Mouse (Mus musculus): ENCODE measurements around the gene Smg7. TPM values are rescaled to one million over a fixed set of nuclear protein-coding genes. Genes with fewer than 3 reads are reported as not detected.

Smg7 gene
- polyA plus RNA-seq, 1 experiment from 2014 or later = 27.3 TPM

GRCm38 (mm10) chr1:152846856-152847255, 55.6 kb downstream of the Smg7 start:
- Histone ChIP-seq H3K4me1 (ENCODE audit: control insufficient read depth, insufficient read depth, low read depth, low read length) (no peaks in the 10 kb centered on the region), H3K4me3 (ENCODE audit: low read length) (no peak overlapping the region), H3K36me3 (ENCODE audit: control insufficient read depth, insufficient read depth, low read length) (peaks cover 44% of the 10 kb centered on the region), H3K4me2 (ENCODE audit: low read length) (no peak overlapping the region), H3K27me3 (replicated peaks; ENCODE audit: control insufficient read depth, insufficient read depth, low read length) (no peaks in the 10 kb centered on the region), H3K27ac (ENCODE audit: low read depth, low read length) (no peak overlapping the region), H3K9me3 (ENCODE audit: control insufficient read depth, low read length) (no peaks in the 10 kb centered on the region), H3K9ac (ENCODE audit: low read depth, low read length) (no peak overlapping the region)
- no peak for ATAC-seq
- 87% methylated on average over 2 of the region's 2 CpGs for WGBS

GRCm38 (mm10) chr1:152845211-152845730, 57.2 kb downstream of the Smg7 start:
- Histone ChIP-seq H3K36me3 (ENCODE audit: control insufficient read depth, insufficient read depth, low read length) (peaks cover 47% of the 10 kb centered on the region), H3K4me3 (ENCODE audit: low read length) (no peak overlapping the region), H3K4me2 (ENCODE audit: low read length) (no peak overlapping the region)

GRCm38 (mm10) chr1:152844634-152845033, 57.8 kb downstream of the Smg7 start:
- H3K36me3 ChIP-seq (ENCODE audit: control insufficient read depth, insufficient read depth, low read length) = peaks cover 53% of the 10 kb centered on the region
- H3K9ac ChIP-seq (ENCODE audit: low read depth, low read length) = no peak overlapping the region
- H3K4me2 ChIP-seq (ENCODE audit: low read length) = no peak overlapping the region
- 86% methylated on average over 1 of the region's 1 CpGs for WGBS
- no peak for ATAC-seq
- no peak overlapping the region for H3K27ac ChIP-seq (ENCODE audit: low read depth, low read length)
- H3K9me3 ChIP-seq (ENCODE audit: control insufficient read depth, low read length) = no peaks in the 10 kb centered on the region
- H3K4me3 ChIP-seq (ENCODE audit: low read length) = no peak overlapping the region
- H3K4me1 ChIP-seq (ENCODE audit: control insufficient read depth, insufficient read depth, low read depth, low read length) = no peaks in the 10 kb centered on the region
- H3K27me3 ChIP-seq (replicated peaks; ENCODE audit: control insufficient read depth, insufficient read depth, low read length) = no peaks in the 10 kb centered on the region

More at GRCm38 (mm10) chr1:152845211-152845730, 57.2 kb downstream of the Smg7 start:
- H3K9ac ChIP-seq (ENCODE audit: low read depth, low read length) = no peak overlapping the region
- H3K27me3 ChIP-seq (replicated peaks; ENCODE audit: control insufficient read depth, insufficient read depth, low read length) = no peaks in the 10 kb centered on the region
- no peaks in the 10 kb centered on the region for H3K4me1 ChIP-seq (ENCODE audit: control insufficient read depth, insufficient read depth, low read depth, low read length)
- 79% methylated on average over 3 of the region's 3 CpGs for WGBS
- H3K27ac ChIP-seq (ENCODE audit: low read depth, low read length) = no peak overlapping the region
- no peaks in the 10 kb centered on the region for H3K9me3 ChIP-seq (ENCODE audit: control insufficient read depth, low read length)
- ATAC-seq = no peak

GRCm38 (mm10) chr1:152841057-152841456, 61.4 kb downstream of the Smg7 start:
- Histone ChIP-seq H3K9me3 (ENCODE audit: control insufficient read depth, low read length) (no peaks in the 10 kb centered on the region), H3K4me3 (ENCODE audit: low read length) (no peak overlapping the region), H3K4me1 (ENCODE audit: control insufficient read depth, insufficient read depth, low read depth, low read length) (no peaks in the 10 kb centered on the region), H3K4me2 (ENCODE audit: low read length) (no peak overlapping the region), H3K36me3 (ENCODE audit: control insufficient read depth, insufficient read depth, low read length) (peaks cover 50% of the 10 kb centered on the region), H3K27me3 (replicated peaks; ENCODE audit: control insufficient read depth, insufficient read depth, low read length) (no peaks in the 10 kb centered on the region), H3K9ac (ENCODE audit: low read depth, low read length) (no peak overlapping the region), H3K27ac (ENCODE audit: low read depth, low read length) (no peak overlapping the region)
- WGBS = 96% methylated on average over 2 of the region's 2 CpGs
- ATAC-seq = no peak

- 96% methylated on average over 3 of the region's 3 CpGs for WGBS
- Histone ChIP-seq H3K27me3 (replicated peaks; ENCODE audit: control insufficient read depth, insufficient read depth, low read length) (no peaks in the 10 kb centered on the region), H3K4me1 (ENCODE audit: control insufficient read depth, insufficient read depth, low read depth, low read length) (no peaks in the 10 kb centered on the region), H3K27ac (ENCODE audit: low read depth, low read length) (no peak overlapping the region), H3K36me3 (ENCODE audit: control insufficient read depth, insufficient read depth, low read length) (peaks cover 47% of the 10 kb centered on the region), H3K9me3 (ENCODE audit: control insufficient read depth, low read length) (no peaks in the 10 kb centered on the region), H3K4me3 (ENCODE audit: low read length) (no peak overlapping the region), H3K9ac (ENCODE audit: low read depth, low read length) (no peak overlapping the region), H3K4me2 (ENCODE audit: low read length) (no peak overlapping the region)
- ATAC-seq = no peak
Observed at GRCm38 (mm10) chr1:152840343-152840742, 62.1 kb downstream of the Smg7 start.

- 91% methylated on average over 12 of the region's 12 CpGs for WGBS
- Histone ChIP-seq H3K9ac (ENCODE audit: low read depth, low read length) (no peak overlapping the region), H3K4me1 (ENCODE audit: control insufficient read depth, insufficient read depth, low read depth, low read length) (no peaks in the 10 kb centered on the region), H3K9me3 (ENCODE audit: control insufficient read depth, low read length) (no peaks in the 10 kb centered on the region), H3K4me3 (ENCODE audit: low read length) (no peak overlapping the region), H3K27ac (ENCODE audit: low read depth, low read length) (no peak overlapping the region), H3K27me3 (replicated peaks; ENCODE audit: control insufficient read depth, insufficient read depth, low read length) (no peaks in the 10 kb centered on the region), H3K4me2 (ENCODE audit: low read length) (no peak overlapping the region), H3K36me3 (ENCODE audit: control insufficient read depth, insufficient read depth, low read length) (peaks cover 38% of the 10 kb centered on the region)
- ATAC-seq = no peak
Observed at GRCm38 (mm10) chr1:152838841-152839240, 63.6 kb downstream of the Smg7 start.

- peaks cover 33% of the 10 kb centered on the region for H3K36me3 ChIP-seq (ENCODE audit: control insufficient read depth, insufficient read depth, low read length)
- no peak for ATAC-seq
- no peak overlapping the region for H3K4me2 ChIP-seq (ENCODE audit: low read length)
- H3K9ac ChIP-seq (ENCODE audit: low read depth, low read length) = no peak overlapping the region
- H3K27me3 ChIP-seq (replicated peaks; ENCODE audit: control insufficient read depth, insufficient read depth, low read length) = no peaks in the 10 kb centered on the region
- H3K9me3 ChIP-seq (ENCODE audit: control insufficient read depth, low read length) = no peaks in the 10 kb centered on the region
- H3K4me3 ChIP-seq (ENCODE audit: low read length) = no peak overlapping the region
- H3K4me1 ChIP-seq (ENCODE audit: control insufficient read depth, insufficient read depth, low read depth, low read length) = no peaks in the 10 kb centered on the region
- 75% methylated on average over 11 of the region's 11 CpGs for whole genome bisulfite sequencing
- no peak overlapping the region for H3K27ac ChIP-seq (ENCODE audit: low read depth, low read length)
Observed at GRCm38 (mm10) chr1:152838026-152838702, 64.3 kb downstream of the Smg7 start.

- H3K27ac ChIP-seq (ENCODE audit: low read depth, low read length) = no peak overlapping the region
- H3K9ac ChIP-seq (ENCODE audit: low read depth, low read length) = no peak overlapping the region
- no peaks in the 10 kb centered on the region for H3K4me1 ChIP-seq (ENCODE audit: control insufficient read depth, insufficient read depth, low read depth, low read length)
- no peaks in the 10 kb centered on the region for H3K9me3 ChIP-seq (ENCODE audit: control insufficient read depth, low read length)
- no peak overlapping the region for H3K4me3 ChIP-seq (ENCODE audit: low read length)
- no peaks in the 10 kb centered on the region for H3K27me3 ChIP-seq (replicated peaks; ENCODE audit: control insufficient read depth, insufficient read depth, low read length)
- no peak overlapping the region for H3K4me2 ChIP-seq (ENCODE audit: low read length)
- peaks cover 17% of the 10 kb centered on the region for H3K36me3 ChIP-seq (ENCODE audit: control insufficient read depth, insufficient read depth, low read length)
- 93% methylated on average over 3 of the region's 3 CpGs for WGBS
- no peak for ATAC-seq
Observed at GRCm38 (mm10) chr1:152835061-152835460, 67.4 kb downstream of the Smg7 start.

GRCm38 (mm10) chr1:152832316-152832715, 70.1 kb downstream of the Smg7 start:
- Histone ChIP-seq H3K9me3 (ENCODE audit: control insufficient read depth, low read length) (no peaks in the 10 kb centered on the region), H3K9ac (ENCODE audit: low read depth, low read length) (no peak overlapping the region), H3K27me3 (replicated peaks; ENCODE audit: control insufficient read depth, insufficient read depth, low read length) (no peaks in the 10 kb centered on the region), H3K36me3 (ENCODE audit: control insufficient read depth, insufficient read depth, low read length) (peaks cover 2% of the 10 kb centered on the region), H3K4me3 (ENCODE audit: low read length) (no peak overlapping the region), H3K4me2 (ENCODE audit: low read length) (no peak overlapping the region), H3K27ac (ENCODE audit: low read depth, low read length) (no peak overlapping the region), H3K4me1 (ENCODE audit: control insufficient read depth, insufficient read depth, low read depth, low read length) (no peaks in the 10 kb centered on the region)
- 93% methylated on average over 6 of the region's 6 CpGs for WGBS
- no peak for ATAC-seq

All from hindbrain, embryonic 16.5 days (tissue).